Mouse (Mus musculus): Measurements from ENCODE around the gene Kcnmb4. TPM values are rescaled to one million over a fixed set of nuclear protein-coding genes. Genes with fewer than 3 reads are reported as not detected.

Gene Kcnmb4
- polyA plus RNA-seq, 1 experiment = 8.9 TPM

- H3K27ac ChIP-seq (ENCODE audit: insufficient read depth, low read depth, low read length) = no peak overlapping the region
- H3K36me3 ChIP-seq (ENCODE audit: control insufficient read depth, insufficient read depth, low read length) = peaks cover 5% of the 10 kb centered on the region; the same call in 1 of the 2 replicates
- TF ChIP-seq CTCF (IDR thresholded peaks at IDR 0.05; ENCODE audit: extremely low read depth, insufficient read length, insufficient replicate concordance, low read depth, low read length) (no peak), POLR2A (IDR thresholded peaks at IDR 0.05; ENCODE audit: low read depth, low read length) (no peak)
- no peaks in the 10 kb centered on the region; the same call in 1 of the 2 replicates for H3K4me1 ChIP-seq (ENCODE audit: control insufficient read depth, insufficient read depth, insufficient read length, low read length)
- H3K27me3 ChIP-seq (ENCODE audit: control insufficient read depth, insufficient read depth, low read length) = no peaks in the 10 kb centered on the region
- no peak overlapping the region for H3K4me3 ChIP-seq (ENCODE audit: low read depth, low read length)
- 77% methylated on average over 7 of the region's 7 CpGs for WGBS
Observed at GRCm38 (mm10) chr10:116505303-116506014, 31.8 kb upstream of the Kcnmb4 start.

- Histone ChIP-seq H3K27me3 (ENCODE audit: control insufficient read depth, insufficient read depth, low read length) (no peaks in the 10 kb centered on the region), H3K36me3 (ENCODE audit: control insufficient read depth, insufficient read depth, low read length) (peaks cover 39% of the 10 kb centered on the region), H3K4me1 (ENCODE audit: control insufficient read depth, insufficient read depth, insufficient read length, low read length) (no peaks in the 10 kb centered on the region), H3K4me3 (ENCODE audit: low read depth, low read length) (no peak overlapping the region), H3K27ac (ENCODE audit: insufficient read depth, low read depth, low read length) (no peak overlapping the region)
- WGBS = 36% methylated on average over 3 of the region's 3 CpGs
- TF ChIP-seq CTCF (IDR thresholded peaks at IDR 0.05; ENCODE audit: extremely low read depth, insufficient read length, insufficient replicate concordance, low read depth, low read length) = no peak
- TF ChIP-seq POLR2A (IDR thresholded peaks at IDR 0.05; ENCODE audit: low read depth, low read length) = no peak
Observed at GRCm38 (mm10) chr10:116492768-116493167, 19.1 kb upstream of the Kcnmb4 start.

- Histone ChIP-seq H3K4me1 (ENCODE audit: control insufficient read depth, insufficient read depth, insufficient read length, low read length) (no peaks in the 10 kb centered on the region), H3K27me3 (ENCODE audit: control insufficient read depth, insufficient read depth, low read length) (no peaks in the 10 kb centered on the region), H3K4me3 (ENCODE audit: low read depth, low read length) (no peak overlapping the region), H3K36me3 (ENCODE audit: control insufficient read depth, insufficient read depth, low read length) (peaks cover 35% of the 10 kb centered on the region), H3K27ac (ENCODE audit: insufficient read depth, low read depth, low read length) (no peak overlapping the region)
- TF ChIP-seq CTCF (IDR thresholded peaks at IDR 0.05; ENCODE audit: extremely low read depth, insufficient read length, insufficient replicate concordance, low read depth, low read length) (no peak), POLR2A (IDR thresholded peaks at IDR 0.05; ENCODE audit: low read depth, low read length) (no peak)
- 74% methylated on average over 10 of the region's 10 CpGs for WGBS
Observed at GRCm38 (mm10) chr10:116486895-116487747, 13.4 kb upstream of the Kcnmb4 start.

GRCm38 (mm10) chr10:116481917-116482316 is 8.2 kb upstream of the Kcnmb4 start:
- peaks cover 2% of the 10 kb centered on the region; the same call in 1 of the 2 replicates for H3K27me3 ChIP-seq (ENCODE audit: control insufficient read depth, insufficient read depth, low read length)
- H3K4me3 ChIP-seq (ENCODE audit: low read depth, low read length) = no peak overlapping the region
- peaks cover 22% of the 10 kb centered on the region for H3K36me3 ChIP-seq (ENCODE audit: control insufficient read depth, insufficient read depth, low read length)
- WGBS = 68% methylated on average over 12 of the region's 12 CpGs
- no peak overlapping the region for H3K27ac ChIP-seq (ENCODE audit: insufficient read depth, low read depth, low read length)
- TF ChIP-seq POLR2A (IDR thresholded peaks at IDR 0.05; ENCODE audit: low read depth, low read length) = no peak
- no peaks in the 10 kb centered on the region for H3K4me1 ChIP-seq (ENCODE audit: control insufficient read depth, insufficient read depth, insufficient read length, low read length)

GRCm38 (mm10) chr10:116480988-116481387 is 7.3 kb upstream of the Kcnmb4 start:
- TF ChIP-seq CTCF (IDR thresholded peaks at IDR 0.05; ENCODE audit: extremely low read depth, insufficient read length, insufficient replicate concordance, low read depth, low read length) (no peak), POLR2A (IDR thresholded peaks at IDR 0.05; ENCODE audit: low read depth, low read length) (no peak)
- Histone ChIP-seq H3K27me3 (ENCODE audit: control insufficient read depth, insufficient read depth, low read length) (peaks cover 2% of the 10 kb centered on the region; the same call in 1 of the 2 replicates), H3K36me3 (ENCODE audit: control insufficient read depth, insufficient read depth, low read length) (peaks cover 17% of the 10 kb centered on the region), H3K4me3 (ENCODE audit: low read depth, low read length) (no peak overlapping the region), H3K4me1 (ENCODE audit: control insufficient read depth, insufficient read depth, insufficient read length, low read length) (no peaks in the 10 kb centered on the region), H3K27ac (ENCODE audit: insufficient read depth, low read depth, low read length) (no peak overlapping the region)
- 92% methylated on average over 5 of the region's 5 CpGs for WGBS

- no peak overlapping the region for H3K4me3 ChIP-seq (ENCODE audit: low read depth, low read length)
- H3K27me3 ChIP-seq (ENCODE audit: control insufficient read depth, insufficient read depth, low read length) = peaks cover 37% of the 10 kb centered on the region
- WGBS = 87% methylated on average over 3 of the region's 3 CpGs
- TF ChIP-seq POLR2A (IDR thresholded peaks at IDR 0.05; ENCODE audit: low read depth, low read length) (no peak), CTCF (IDR thresholded peaks at IDR 0.05; ENCODE audit: extremely low read depth, insufficient read length, insufficient replicate concordance, low read depth, low read length) (no peak)
- no peak overlapping the region for H3K27ac ChIP-seq (ENCODE audit: insufficient read depth, low read depth, low read length)
- peaks cover 7% of the 10 kb centered on the region for H3K4me1 ChIP-seq (ENCODE audit: control insufficient read depth, insufficient read depth, insufficient read length, low read length)
- no peaks in the 10 kb centered on the region for H3K36me3 ChIP-seq (ENCODE audit: control insufficient read depth, insufficient read depth, low read length)
Observed at GRCm38 (mm10) chr10:116476559-116476958, 2.9 kb upstream of the Kcnmb4 start.

- TF ChIP-seq POLR2A (IDR thresholded peaks at IDR 0.05; ENCODE audit: low read depth, low read length) (no peak), CTCF (IDR thresholded peaks at IDR 0.05; ENCODE audit: extremely low read depth, insufficient read length, insufficient replicate concordance, low read depth, low read length) (no peak)
- Histone ChIP-seq H3K27me3 (ENCODE audit: control insufficient read depth, insufficient read depth, low read length) (peaks cover 37% of the 10 kb centered on the region), H3K27ac (ENCODE audit: insufficient read depth, low read depth, low read length) (no peak overlapping the region), H3K36me3 (ENCODE audit: control insufficient read depth, insufficient read depth, low read length) (no peaks in the 10 kb centered on the region), H3K4me3 (ENCODE audit: low read depth, low read length) (no peak overlapping the region), H3K4me1 (ENCODE audit: control insufficient read depth, insufficient read depth, insufficient read length, low read length) (peaks cover 7% of the 10 kb centered on the region)
- WGBS = 65% methylated on average over 6 of the region's 6 CpGs
Observed at GRCm38 (mm10) chr10:116475725-116476124, 2.0 kb upstream of the Kcnmb4 start.
